Mouse (Mus musculus): ENCODE measurements around the gene Vangl2. TPM values are rescaled to one million over a fixed set of nuclear protein-coding genes. Genes with fewer than 3 reads are reported as not detected.

Vangl2 gene
- total RNA-seq, 2 experiments from 2014 or later: 62.0 to 65.3 TPM

- DNase-seq: no peak
- intact Hi-C loops (cut with DNase I): no loop called here
Observed at GRCm38 (mm10) chr1:172009406-172009805, 18.8 kb downstream of the Vangl2 start.

GRCm38 (mm10) chr1:172008351-172008750, 19.9 kb downstream of the Vangl2 start:
- intact Hi-C loops (cut with DNase I): no loop called here
- DNase-seq: no peak

GRCm38 (mm10) chr1:172007761-172008160, 20.5 kb downstream of the Vangl2 start:
- intact Hi-C loops (cut with DNase I): no loop called here

GRCm38 (mm10) chr1:172001665-172002064, 26.6 kb downstream of the Vangl2 start:
- intact Hi-C loops (cut with DNase I): no loop called here
- no peak for DNase-seq

More at GRCm38 (mm10) chr1:172007761-172008160, 20.5 kb downstream of the Vangl2 start:
- no peak for DNase-seq

- peak; percentile 67 for DNase-seq
- intact Hi-C loops (cut with DNase I): no loop called here
Observed at GRCm38 (mm10) chr1:172000641-172001040, 27.6 kb downstream of the Vangl2 start.

- no peak for DNase-seq
- intact Hi-C loops (cut with DNase I): no loop called here
Observed at GRCm38 (mm10) chr1:171998820-171999597, 29.2 kb downstream of the Vangl2 start.

- intact Hi-C loops (cut with DNase I): no loop called here
- no peak for DNase-seq
Observed at GRCm38 (mm10) chr1:171996701-171997100, 31.5 kb downstream of the Vangl2 start.

- intact Hi-C loops (cut with DNase I): no loop called here
- no peak for DNase-seq
Observed at GRCm38 (mm10) chr1:171994918-171995715, 33.1 kb downstream of the Vangl2 start.

- no peak for DNase-seq
- intact Hi-C loops (cut with DNase I): no loop called here
Observed at GRCm38 (mm10) chr1:171994501-171994900, 33.7 kb downstream of the Vangl2 start.

GRCm38 (mm10) chr1:171992901-171993530, 35.2 kb downstream of the Vangl2 start:
- no peak for DNase-seq
- intact Hi-C loops (cut with DNase I): no loop called here

GRCm38 (mm10) chr1:171991883-171992282, 36.4 kb downstream of the Vangl2 start:
- intact Hi-C loops (cut with DNase I): no loop called here
- no peak for DNase-seq

- DNase-seq: no peak
- intact Hi-C loops (cut with DNase I): no loop called here
Observed at GRCm38 (mm10) chr1:171984121-171984520, 44.1 kb downstream of the Vangl2 start.

GRCm38 (mm10) chr1:171983372-171984001, 44.8 kb downstream of the Vangl2 start:
- intact Hi-C loops (cut with DNase I): no loop called here
- no peak for DNase-seq

- intact Hi-C loops (cut with DNase I): no loop called here
- no peak for DNase-seq
Observed at GRCm38 (mm10) chr1:171982740-171983139, 45.5 kb downstream of the Vangl2 start.

GRCm38 (mm10) chr1:171982170-171982569, 46.1 kb downstream of the Vangl2 start:
- intact Hi-C loops (cut with DNase I): no loop called here
- no peak for DNase-seq

GRCm38 (mm10) chr1:171979969-171980730, 48.1 kb downstream of the Vangl2 start:
- intact Hi-C loops (cut with DNase I): no loop called here
- DNase-seq: no peak

GRCm38 (mm10) chr1:171977891-171978290, 50.4 kb downstream of the Vangl2 start:
- no peak for DNase-seq
- intact Hi-C loops (cut with DNase I): no loop called here

- intact Hi-C loops (cut with DNase I): no loop called here
- DNase-seq: no peak
Observed at GRCm38 (mm10) chr1:171976826-171977539, 51.3 kb downstream of the Vangl2 start.

- no peak for DNase-seq
- intact Hi-C loops (cut with DNase I): no loop called here
Observed at GRCm38 (mm10) chr1:171975831-171976230, 52.4 kb downstream of the Vangl2 start.

GRCm38 (mm10) chr1:171975377-171975776, 52.9 kb downstream of the Vangl2 start:
- intact Hi-C loops (cut with DNase I): no loop called here
- no peak for DNase-seq

Data from left cerebral cortex, postnatal 4 days (tissue).